Mouse (Mus musculus) midbrain, embryonic 11.5 days (tissue): ENCODE data around the gene Gabra4. TPM values are rescaled to one million over a fixed set of nuclear protein-coding genes. Genes with fewer than 3 reads are reported as not detected.
A peak's percentile ranks its signal among the peaks of the same experiment; 100 is the strongest.

Experiments used
- ATAC-seq: fragments of 200-750 bp; cut with Nextera tagmentation; 2 replicates; pipeline ENCODE4 v1.8.0; 2017; ENCODE audit warnings: moderate TSS enrichment, moderate library complexity; ENCODE audit not compliant: low FRiP score
- DNase-seq: peaks from one replicate; pipeline ENCODE4 v3.0.0; 2015; ENCODE audit warnings: low spot score; ENCODE audit errors: missing footprints
- H3K27ac ChIP-seq: fragments of 300-500 bp; sonication (generic); 2 replicates; pipeline ENCODE4 v1.5.1; 2014; ENCODE audit warnings: low read depth, low read length
- H3K27me3 ChIP-seq: fragments of 300-500 bp; sonication (generic); 2 replicates; pipeline ENCODE4 v1.6.1; 2014; ENCODE audit warnings: mild to moderate bottlenecking, low read length, moderate library complexity, mixed read lengths; ENCODE audit not compliant: control insufficient read depth, insufficient read depth
- H3K36me3 ChIP-seq: fragments of 300-500 bp; sonication (generic); 2 replicates; pipeline ENCODE4 v1.6.1; 2014; ENCODE audit warnings: mild to moderate bottlenecking, low read length, moderate library complexity, mixed read lengths; ENCODE audit not compliant: control insufficient read depth, insufficient read depth
- H3K4me1 ChIP-seq: fragments of 300-500 bp; sonication (generic); 2 replicates; pipeline ENCODE4 v1.6.1; 2014; ENCODE audit warnings: low read length; ENCODE audit not compliant: control insufficient read depth, insufficient read depth
- H3K4me2 ChIP-seq: fragments of 300-500 bp; sonication (generic); 2 replicates; pipeline ENCODE4 v1.6.1; 2014; ENCODE audit warnings: mild to moderate bottlenecking, moderate library complexity
- H3K4me3 ChIP-seq: fragments of 300-500 bp; sonication (generic); 2 replicates; pipeline ENCODE4 v1.5.1; 2014; ENCODE audit warnings: low read depth, low read length
- H3K9ac ChIP-seq: fragments of 300-500 bp; sonication (generic); 2 replicates; pipeline ENCODE4 v1.6.1; 2014; ENCODE audit warnings: low read length
- H3K9me3 ChIP-seq: fragments of 300-500 bp; sonication (generic); 2 replicates; pipeline ENCODE4 v1.6.1; 2016; ENCODE audit warnings: low read length; ENCODE audit not compliant: control insufficient read depth
- WGBS: fragments of 180-500 bp; shearing (Covaris S2); extraction: QIAGEN DNeasy Blood & Tissue Kit; methylation state at CpG from one replicate; pipeline ENCODE4 v1.1.7; 2014; 5-methylcytosine and 5-hydroxymethylcytosine counted together
- polyA plus RNA-seq: library from polyadenylated mRNA; unstranded; fragments of >200 nt; fragmentation: Nextera tagmentation; extraction: Ambion mirVana; gene quantifications from 2 replicates; pipeline ENCODE4 v1.2.1, GENCODE M21; 2014

Gabra4 gene
- 1.6 and 2.7 TPM in 2 replicates for polyA plus RNA-seq

DNA sequence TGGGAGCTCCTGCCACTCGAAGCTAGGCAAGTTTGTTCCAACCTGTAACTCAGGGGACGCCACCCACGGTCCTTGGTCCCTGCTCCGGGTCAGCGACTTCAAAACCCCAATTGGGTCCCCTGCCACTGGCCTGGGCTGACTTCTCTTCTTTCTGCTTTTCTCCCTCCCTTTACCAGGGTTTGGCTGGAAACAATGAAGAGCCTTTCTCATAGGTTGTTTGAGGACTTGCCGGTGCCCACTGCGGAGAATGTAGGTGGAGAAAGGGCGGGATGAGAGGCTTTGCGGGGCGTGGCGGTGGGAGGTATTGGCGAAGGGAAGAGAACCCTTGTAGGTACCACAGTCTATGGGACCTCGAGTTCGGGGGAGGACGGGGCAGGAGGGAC lies at the start of gene Gabra4:
Gene Gabra4, minus strand, starts transcription at position 194 of the 383 bp plus-strand sequence.
- Histone ChIP-seq H3K4me1 (peaks cover 3% of the 10 kb centered on the region; the same call in 1 of the 2 replicates), H3K27ac (no peak within 1 kb of the TSS), H3K4me2 (peak within 1 kb of the TSS; percentile 97), H3K4me3 (peak within 1 kb of the TSS; percentile 54), H3K36me3 (no peaks in the 10 kb centered on the region), H3K9ac (peak within 1 kb of the TSS; percentile 47), H3K27me3 (peaks cover 16% of the 10 kb centered on the region), H3K9me3 (no peaks in the 10 kb centered on the region)
- no peak for DNase-seq
- ATAC-seq = peak; percentile 63
- WGBS = under 1% methylated on average over 15 of the region's 15 CpGs

DNA sequence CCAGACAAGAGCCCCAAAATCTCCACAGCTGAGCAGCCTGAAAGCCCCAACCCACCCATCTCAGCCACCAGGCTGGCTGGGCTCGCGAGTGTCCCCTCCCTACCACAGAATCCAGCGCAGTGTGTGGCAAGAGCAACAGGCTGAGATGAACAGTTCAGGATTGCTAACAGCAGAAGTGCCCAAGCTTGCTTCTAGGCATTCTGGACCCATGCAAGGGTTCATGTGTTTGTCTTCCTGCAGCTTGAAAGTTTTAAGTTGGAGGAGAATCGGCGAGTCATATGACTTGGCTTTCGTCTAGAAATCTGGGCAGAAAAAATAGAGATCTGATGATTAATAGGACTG lies 43.1 kb upstream of the Gabra4 start:
- DNase-seq = peak; percentile 95
- Histone ChIP-seq H3K27ac (no peak overlapping the region), H3K4me3 (peak overlapping the region; percentile 52), H3K9ac (peak overlapping the region; percentile 55), H3K9me3 (no peaks in the 10 kb centered on the region), H3K36me3 (no peaks in the 10 kb centered on the region), H3K4me2 (peak overlapping the region; percentile 87), H3K4me1 (no peaks in the 10 kb centered on the region; the same call in 1 of the 2 replicates), H3K27me3 (no peaks in the 10 kb centered on the region)
- WGBS = under 1% methylated on average over 6 of the region's 6 CpGs
- ATAC-seq = no peak

DNA sequence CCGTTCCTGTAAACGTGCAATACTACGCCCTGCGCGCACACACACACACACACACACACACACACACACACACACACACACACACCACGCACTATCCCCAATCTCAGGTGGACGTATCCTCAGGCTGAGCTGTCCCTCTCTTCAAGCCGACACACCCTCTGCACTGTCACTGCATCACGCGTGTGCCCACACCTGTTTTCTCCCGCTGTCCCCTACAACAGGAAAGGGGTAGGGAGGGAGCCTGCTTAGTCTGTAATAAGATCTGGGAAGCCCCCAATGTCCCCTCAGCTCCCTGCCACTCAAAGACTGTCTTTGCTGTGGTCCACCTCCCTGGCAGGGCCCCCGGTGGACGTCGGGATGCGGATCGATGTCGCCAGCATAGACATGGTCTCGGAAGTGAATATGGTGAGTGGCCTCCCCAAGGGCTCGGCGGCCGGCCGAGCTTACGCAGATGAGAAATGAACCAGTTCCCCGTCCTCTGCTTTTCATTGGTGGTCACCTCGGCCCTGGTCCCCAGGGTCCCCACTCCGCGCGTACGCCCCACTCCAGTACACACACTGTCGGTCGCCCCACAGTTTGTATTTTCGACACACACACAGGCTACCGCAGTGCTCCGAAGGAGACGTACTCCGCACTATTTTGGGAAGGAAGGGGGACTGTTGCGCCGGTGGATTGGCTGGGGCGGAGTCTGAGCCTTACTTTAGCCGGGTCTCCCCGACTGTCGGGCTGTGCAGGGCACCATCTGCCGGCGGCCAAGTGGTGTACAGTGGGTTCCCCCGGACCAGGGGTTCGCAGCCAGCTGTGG lies 42.6 kb upstream of the Gabra4 start:
- ATAC-seq (peak; percentile 96), DNase-seq (peak; percentile 96)
- Histone ChIP-seq H3K9me3 (no peaks in the 10 kb centered on the region), H3K27me3 (no peaks in the 10 kb centered on the region), H3K4me2 (peak overlapping the region; percentile 87), H3K9ac (peak overlapping the region; percentile 55), H3K36me3 (no peaks in the 10 kb centered on the region), H3K4me3 (peak overlapping the region; percentile 52), H3K4me1 (no peaks in the 10 kb centered on the region; the same call in 1 of the 2 replicates), H3K27ac (no peak overlapping the region)
- WGBS = under 1% methylated on average over 46 of the region's 46 CpGs

- peak; percentile 9 for ATAC-seq
- no peak overlapping the region for H3K9ac ChIP-seq
Observed at GRCm38 (mm10) chr5:71699696-71700467, 41.8 kb upstream of the Gabra4 start.

GRCm38 (mm10) chr5:71665593-71665992 lies 7.5 kb upstream of the Gabra4 start:
- Histone ChIP-seq H3K4me3 (no peak overlapping the region), H3K9me3 (no peaks in the 10 kb centered on the region), H3K27me3 (no peaks in the 10 kb centered on the region), H3K4me1 (no peaks in the 10 kb centered on the region), H3K4me2 (no peak overlapping the region), H3K9ac (no peak overlapping the region), H3K36me3 (no peaks in the 10 kb centered on the region), H3K27ac (no peak overlapping the region)
- 57% methylated on average over 4 of the region's 4 CpGs for WGBS
- ATAC-seq (no peak), DNase-seq (peak; percentile 26)

More at GRCm38 (mm10) chr5:71699696-71700467, 41.8 kb upstream of the Gabra4 start:
- DNase-seq = peak; percentile 94
- Histone ChIP-seq H3K36me3 (no peaks in the 10 kb centered on the region), H3K9me3 (no peaks in the 10 kb centered on the region), H3K27ac (no peak overlapping the region), H3K27me3 (no peaks in the 10 kb centered on the region), H3K4me2 (peak overlapping the region; percentile 87), H3K4me3 (peak overlapping the region; percentile 52), H3K4me1 (no peaks in the 10 kb centered on the region; the same call in 1 of the 2 replicates)
- WGBS = under 1% methylated on average over 19 of the region's 19 CpGs

DNA sequence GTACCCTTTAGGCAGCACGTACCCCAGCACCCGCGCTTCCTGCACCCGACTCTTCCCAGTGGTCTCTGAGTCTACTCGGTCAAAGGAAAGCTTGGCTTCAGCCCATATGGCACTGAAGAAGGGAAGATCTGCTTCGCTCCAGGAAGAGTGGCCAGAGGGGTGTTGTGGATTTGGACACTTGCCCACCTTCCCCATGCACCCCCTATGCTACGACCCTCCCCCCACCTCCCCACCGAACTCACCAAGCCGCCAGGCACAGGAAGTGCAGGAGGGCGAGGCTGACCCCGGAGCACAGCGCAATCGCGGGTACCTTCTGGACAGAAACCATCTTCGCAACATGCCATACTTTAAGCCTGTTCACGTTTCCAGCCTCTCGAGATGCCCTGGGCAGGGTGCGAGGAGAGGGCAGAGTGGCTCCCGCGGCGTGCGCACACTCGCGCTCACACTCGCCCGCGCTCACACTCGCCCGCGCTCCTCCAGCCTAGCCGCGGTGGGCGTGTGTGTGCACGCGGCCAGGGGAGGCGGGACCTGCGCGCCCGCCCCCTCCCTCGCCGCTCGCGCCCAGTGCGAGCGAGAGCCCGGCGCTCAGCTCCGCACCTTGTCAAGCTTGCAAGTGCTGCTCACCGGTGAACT lies 510 bp downstream of the Gabra4 start, which contains the start of gene Gabrb1:
Gene Gabrb1, plus strand, starts transcription at position 632 of the 633 bp plus-strand sequence.
- H3K27ac ChIP-seq = no peak within 1 kb of the TSS
- peak within 1 kb of the TSS; percentile 47 for H3K9ac ChIP-seq
- H3K4me1 ChIP-seq = peaks cover 3% of the 10 kb centered on the region; the same call in 1 of the 2 replicates
- peak; percentile 94 for DNase-seq
- ATAC-seq = peak; percentile 93
- H3K4me2 ChIP-seq = peak within 1 kb of the TSS; percentile 97
- H3K4me3 ChIP-seq = peak within 1 kb of the TSS; percentile 54
- H3K9me3 ChIP-seq = no peaks in the 10 kb centered on the region
- under 1% methylated on average over 48 of the region's 49 CpGs for WGBS
- H3K27me3 ChIP-seq = peaks cover 16% of the 10 kb centered on the region
- no peaks in the 10 kb centered on the region for H3K36me3 ChIP-seq

DNA sequence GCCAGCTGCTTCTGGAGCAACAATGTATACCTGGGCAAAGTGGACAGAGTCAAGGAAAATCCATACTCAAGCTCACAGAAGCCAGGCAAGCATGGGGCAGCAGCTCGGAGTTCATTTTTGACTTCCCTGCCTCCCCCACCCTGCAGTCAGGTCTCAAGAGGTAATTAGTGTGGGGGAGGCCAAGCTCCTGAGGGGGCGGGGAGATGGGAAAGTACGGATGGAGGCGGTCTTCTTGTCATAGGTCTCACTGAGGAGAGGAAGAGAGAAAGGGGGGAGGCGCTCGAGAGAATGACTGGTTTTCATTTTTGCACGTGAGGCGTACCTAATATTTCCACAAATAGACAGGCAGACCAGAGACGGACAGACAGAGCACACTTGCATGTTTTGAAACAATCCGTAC lies 1.3 kb downstream of the Gabra4 start:
- peaks cover 3% of the 10 kb centered on the region; the same call in 1 of the 2 replicates for H3K4me1 ChIP-seq
- peak overlapping the region; percentile 97; the same call in 1 of the 2 replicates for H3K4me2 ChIP-seq
- H3K36me3 ChIP-seq = no peaks in the 10 kb centered on the region
- H3K27ac ChIP-seq = no peak overlapping the region
- H3K9ac ChIP-seq = no peak overlapping the region
- H3K4me3 ChIP-seq = no peak overlapping the region
- no peaks in the 10 kb centered on the region for H3K9me3 ChIP-seq
- 13% methylated on average over 10 of the region's 10 CpGs for WGBS
- DNase-seq (peak; percentile 80), ATAC-seq (no peak)
- peaks cover 16% of the 10 kb centered on the region for H3K27me3 ChIP-seq

GRCm38 (mm10) chr5:71654056-71654455 lies 4.1 kb downstream of the Gabra4 start:
- Histone ChIP-seq H3K4me2 (no peak overlapping the region), H3K4me3 (no peak overlapping the region), H3K9ac (no peak overlapping the region), H3K36me3 (no peaks in the 10 kb centered on the region), H3K4me1 (peaks cover 3% of the 10 kb centered on the region; the same call in 1 of the 2 replicates), H3K27ac (no peak overlapping the region), H3K27me3 (peaks cover 16% of the 10 kb centered on the region), H3K9me3 (no peaks in the 10 kb centered on the region)
- ATAC-seq (no peak), DNase-seq (peak; percentile 65)
- WGBS = 89% methylated on average over 5 of the region's 5 CpGs
